Mouse (Mus musculus) liver, adult 2 months (tissue): ENCODE results near the gene Olfr1396.

Source experiments
- CTCF ChIP-seq: fragments of 200-500 bp; IDR thresholded peaks from 2 replicates; pipeline ENCODE4 v1.5.1; 2011; ENCODE audit warnings: low read depth, low read length, control low read depth
- POLR2A ChIP-seq: fragments of 200-500 bp; IDR thresholded peaks from 2 replicates; pipeline ENCODE4 v1.6.1; 2011; ENCODE audit warnings: low read length, control low read depth; ENCODE audit not compliant: insufficient read depth; ENCODE audit errors: extremely low read depth

- TF ChIP-seq CTCF (no peak), POLR2A (no peak)
Observed at GRCm38 (mm10) chr11:49111000-49111399, 3.7 kb downstream of the Olfr1396 start.
